Mouse (Mus musculus): Measurements from ENCODE around the gene Pced1b.
"Not testable (repeated sequence)": the region's sequence is repeated elsewhere in the genome, so short reads cannot be mapped to it uniquely, and the experiment has no call there.

Pced1b gene

DNA sequence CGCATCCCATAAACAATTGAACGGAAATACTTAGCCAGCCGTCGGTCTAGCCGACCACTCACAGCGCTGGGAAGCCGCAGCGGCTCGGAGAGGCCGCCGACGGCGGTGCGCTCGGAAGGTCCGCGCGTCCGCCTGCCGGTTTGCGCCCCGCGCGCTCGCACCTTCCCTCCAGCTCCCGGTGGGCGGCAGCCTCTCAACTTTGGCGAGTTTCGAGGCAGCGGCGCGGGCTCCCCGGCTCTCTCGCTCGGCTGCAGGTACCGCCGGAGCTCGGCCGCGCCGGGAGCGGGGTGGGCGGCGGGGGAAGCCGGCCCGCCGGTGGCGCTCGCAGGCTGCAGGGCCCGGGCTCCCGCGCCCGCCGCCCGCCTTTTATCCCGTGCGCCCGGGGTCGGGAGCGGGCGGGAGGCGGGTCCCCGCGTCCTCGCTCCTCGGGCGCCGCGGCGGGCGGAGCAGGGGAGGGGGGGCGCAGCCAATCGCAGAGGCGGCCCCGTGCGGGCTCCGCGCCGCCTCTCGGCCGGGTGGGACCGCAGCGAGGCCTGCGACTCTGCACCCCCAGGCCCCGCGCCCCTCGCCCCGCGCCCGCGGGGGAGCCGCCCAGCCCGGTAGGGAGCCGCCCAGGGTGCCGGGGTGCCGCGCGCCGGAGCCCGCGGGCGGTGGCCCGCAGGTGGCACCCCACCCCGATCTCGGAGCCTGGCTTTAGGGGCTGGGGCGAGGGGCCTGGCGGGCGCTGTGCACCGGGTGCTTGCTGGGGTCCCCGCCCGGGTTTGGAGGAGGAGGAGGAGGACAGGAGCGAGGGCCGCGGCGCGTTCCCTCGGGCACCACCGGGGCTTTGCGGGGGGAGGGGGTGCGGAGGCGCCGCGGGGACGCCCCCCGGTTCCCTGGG, at the start of gene Pced1b, which contains the start of gene Amigo2:
Pced1b (plus strand) TSS at position 197 of the 880 bp plus-strand sequence.
Amigo2 (minus strand) TSS at position 377 of the 880 bp plus-strand sequence.
- peak; percentile 60 to 82 for DNase-seq

DNA sequence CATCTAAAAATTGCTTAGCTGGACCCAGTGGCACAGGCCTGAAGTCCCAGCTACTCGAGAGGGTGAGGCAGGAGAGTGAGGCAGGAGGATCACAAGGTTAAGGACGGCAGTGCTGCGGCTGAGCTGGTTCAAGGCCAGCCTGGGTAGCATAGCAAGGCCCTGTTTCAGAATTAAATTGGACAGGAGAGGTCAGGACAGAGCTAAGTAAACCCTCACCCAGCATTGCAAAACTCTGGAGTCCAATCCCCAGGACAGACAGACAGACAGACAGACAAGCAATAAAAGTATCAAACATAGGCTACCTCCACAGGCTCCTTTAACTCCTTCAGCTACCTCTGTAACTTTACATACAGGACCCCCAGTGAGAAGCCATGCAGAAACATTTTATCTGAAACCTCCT, 42.0 kb upstream of the Pced1b start:
- DNase-seq, result no peak

DNA sequence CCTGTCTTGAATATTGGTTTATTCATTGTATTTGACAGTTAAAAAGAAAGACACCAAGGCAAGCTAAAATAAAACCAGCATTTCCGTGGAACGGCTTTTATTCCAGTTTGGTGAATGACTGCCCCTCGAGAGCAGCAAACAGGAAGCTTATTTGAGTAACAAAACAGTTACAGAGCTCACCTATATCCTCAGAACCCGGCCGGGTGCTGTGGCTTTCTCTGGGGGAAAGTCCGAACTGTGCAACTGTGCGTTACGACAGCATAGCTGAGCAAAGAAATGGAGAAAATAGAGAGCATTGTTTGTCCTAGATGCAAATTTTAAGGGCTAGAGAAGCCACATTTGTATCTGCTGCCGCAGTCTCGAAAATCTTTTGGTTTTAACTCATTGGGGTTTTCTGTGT, 41.1 kb upstream of the Pced1b start:
- DNase-seq, result no peak

DNA sequence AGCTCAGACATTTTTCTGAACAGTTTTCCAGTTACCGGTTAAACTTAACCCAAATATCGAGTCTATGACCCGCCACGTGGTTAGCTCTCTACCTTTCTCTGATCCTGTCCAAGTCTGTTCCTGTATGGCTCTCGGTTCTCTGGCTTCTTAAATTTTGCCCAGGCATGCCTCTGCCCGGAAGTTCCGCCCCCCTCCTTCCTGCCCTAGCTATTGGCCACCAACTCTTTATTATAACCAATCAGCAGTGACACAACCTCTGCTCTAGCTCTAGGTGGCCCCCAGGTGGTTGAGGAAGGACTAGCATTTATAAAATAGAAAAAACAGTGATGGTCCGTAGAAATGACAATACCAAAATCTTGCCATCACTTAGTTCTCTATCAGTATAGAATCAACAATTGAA, 40.4 kb upstream of the Pced1b start:
- DNase-seq, result no peak

DNA sequence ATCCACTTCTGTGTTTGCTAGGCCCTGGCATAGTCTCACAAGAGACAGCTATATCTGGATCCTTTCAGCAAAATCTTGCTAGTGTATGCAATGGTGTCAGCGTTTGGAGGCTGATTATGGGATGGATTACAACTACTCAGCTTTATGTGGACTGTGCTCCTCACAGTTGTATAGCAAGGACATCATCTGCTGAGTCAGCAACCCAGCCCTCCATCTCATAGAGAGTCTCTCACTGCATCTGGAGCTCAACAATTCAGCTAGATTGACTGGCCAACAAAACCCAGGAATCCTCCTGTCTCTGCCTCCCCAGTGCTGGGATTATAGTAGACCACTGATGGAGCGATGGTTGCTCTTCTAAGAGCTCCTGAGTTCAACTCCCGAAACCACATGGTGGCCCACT, 37.2 kb upstream of the Pced1b start:
- not testable (repeated sequence) for DNase-seq

DNA sequence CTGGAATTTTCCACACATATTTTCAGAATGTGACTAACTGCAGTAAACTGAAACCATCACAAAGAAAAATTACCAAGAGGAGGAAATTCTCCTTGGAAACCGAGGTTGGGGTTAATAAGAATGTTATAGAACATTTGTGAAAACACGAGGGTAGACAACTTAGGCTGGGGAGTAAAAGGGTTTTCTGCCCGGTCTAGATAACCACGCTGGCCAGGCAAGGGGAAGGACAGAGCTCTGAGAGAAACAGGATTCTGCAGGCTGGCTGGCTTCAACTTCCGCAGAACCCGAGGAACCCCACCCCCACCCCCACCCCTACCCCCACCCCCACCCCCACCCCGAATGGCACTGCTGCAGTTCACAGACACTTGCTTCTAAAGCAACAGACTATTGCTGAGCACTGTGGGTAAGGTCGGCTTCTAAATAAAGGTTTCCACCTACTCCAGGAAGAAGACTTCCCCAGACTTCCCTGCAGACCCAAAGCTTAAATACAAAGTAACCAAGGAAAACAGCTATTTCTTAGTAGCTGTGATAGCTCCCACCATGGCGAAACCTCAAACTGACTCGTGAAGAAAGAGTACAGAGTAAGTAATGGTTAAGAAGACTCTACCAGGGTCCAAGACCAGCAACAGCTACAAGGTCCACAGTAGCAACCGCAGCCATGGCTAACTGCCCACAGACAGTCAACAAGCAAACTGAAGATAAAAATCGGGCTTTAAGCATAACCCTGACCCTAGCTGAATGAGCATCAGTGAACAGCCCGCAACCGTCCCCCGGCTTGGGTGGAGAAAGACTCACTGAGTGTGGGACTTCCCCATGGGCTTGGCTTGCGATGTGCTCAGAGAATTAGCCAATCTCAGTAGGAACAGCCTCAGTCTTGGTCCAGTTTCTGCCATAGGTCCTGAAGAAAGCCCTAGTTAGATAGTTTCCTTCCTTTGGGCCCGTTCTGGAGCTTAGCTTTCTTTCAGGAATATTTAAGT, 34.1 kb upstream of the Pced1b start:
- no peak for DNase-seq

DNA sequence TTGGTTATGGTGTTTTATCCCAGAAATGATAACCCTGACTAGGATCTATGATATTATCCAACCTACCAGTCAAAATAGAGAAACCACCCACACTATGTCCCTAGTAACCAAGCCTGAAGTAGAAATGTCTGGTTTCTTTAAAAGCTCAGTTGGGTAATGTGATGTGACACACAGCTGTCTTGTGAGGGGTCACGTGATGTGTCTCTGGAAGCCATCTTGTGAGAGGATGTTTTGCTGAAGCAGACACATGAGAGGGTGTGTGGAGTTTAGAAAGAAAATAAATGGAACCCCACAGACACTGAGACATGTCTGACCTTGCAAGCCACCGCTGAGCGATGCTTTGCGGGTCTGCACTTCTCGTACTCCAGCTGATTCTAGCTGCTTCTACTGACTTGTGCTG, 30.1 kb upstream of the Pced1b start:
- DNase-seq, result no peak

DNA sequence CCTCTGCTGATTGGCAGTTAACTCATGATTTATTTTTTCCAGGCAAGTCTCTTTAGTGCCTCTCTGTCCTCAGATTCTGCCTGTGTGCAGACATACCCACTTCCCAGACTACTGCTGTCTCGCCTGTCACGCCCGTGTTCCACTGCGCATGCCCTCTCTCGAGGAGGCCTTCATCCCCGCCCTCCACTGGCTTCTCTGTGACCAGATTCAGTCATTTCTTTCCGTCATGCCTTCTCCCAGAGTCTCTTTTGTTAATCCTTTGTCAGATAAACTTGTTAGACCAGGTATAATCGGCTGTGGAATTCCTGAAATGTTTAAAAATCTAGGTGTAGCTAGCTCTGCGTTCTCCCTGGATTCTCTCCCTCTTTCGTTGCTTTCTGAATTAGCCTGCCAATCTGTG, 23.5 kb upstream of the Pced1b start:
- DNase-seq, result no peak

DNA sequence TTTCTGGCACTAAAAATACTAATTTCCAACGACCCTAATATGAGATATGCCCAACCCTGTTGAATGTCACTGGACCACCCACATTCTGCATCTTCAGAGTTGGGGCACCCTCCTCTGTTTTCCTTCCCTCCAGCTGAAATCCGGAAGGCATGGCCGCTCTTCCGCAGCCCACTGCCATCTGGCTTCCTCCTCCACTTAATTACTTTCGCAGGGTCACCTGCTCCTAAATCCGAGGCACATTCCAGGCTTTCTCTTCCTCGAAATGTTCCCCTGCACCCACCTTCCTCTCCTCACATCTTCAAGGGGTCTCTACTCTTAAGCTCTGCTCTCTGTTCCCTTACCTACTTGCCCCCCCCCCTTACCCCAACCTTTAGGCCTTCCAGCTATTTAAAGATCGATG, 22.9 kb upstream of the Pced1b start:
- DNase-seq, result no peak

DNA sequence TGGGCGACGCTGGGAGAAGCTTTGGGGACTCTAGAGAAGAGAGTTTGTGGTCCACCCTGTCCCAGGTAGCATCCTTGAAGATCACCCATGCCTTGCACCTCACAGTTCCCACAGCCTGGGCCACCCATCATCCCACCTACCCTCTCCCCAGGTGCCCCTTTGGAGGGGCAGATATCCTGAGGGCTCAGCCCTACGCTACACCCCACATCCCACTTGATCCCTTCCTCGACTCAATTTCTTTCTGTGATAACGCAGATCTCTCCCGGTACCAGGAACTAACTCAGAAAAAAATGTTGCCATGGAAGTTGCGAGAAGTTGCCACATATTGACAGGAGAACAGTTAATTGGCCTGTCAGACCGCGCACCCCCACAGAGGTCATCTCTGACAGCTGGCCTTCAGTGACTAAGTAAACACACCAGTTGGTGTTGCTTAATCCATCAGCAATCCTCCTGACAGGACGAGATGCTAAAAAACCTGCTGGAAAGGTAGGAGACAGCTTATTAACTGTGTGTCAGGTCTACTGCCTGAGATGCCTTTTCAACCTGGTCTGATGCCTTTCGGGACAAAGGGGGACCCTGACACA, 17.3 kb upstream of the Pced1b start:
- no peak for DNase-seq

DNA sequence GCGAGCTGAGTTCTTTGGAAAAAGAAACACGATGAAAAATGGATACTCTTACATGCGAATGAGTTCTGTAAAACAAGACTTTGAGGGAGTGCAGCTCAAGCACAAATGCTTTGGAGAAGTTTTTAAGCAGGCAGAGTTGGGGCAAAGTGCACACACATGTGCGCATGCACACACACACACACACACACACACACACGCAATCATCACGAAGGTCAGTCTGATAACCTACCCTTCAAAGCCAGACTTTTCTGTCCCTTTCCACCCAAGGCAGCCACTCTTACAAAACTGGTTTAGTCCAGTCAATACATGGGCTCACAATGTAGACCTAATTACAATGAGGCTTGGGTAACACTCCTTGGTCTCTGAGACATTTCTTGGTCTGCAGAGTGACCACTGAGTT, 12.8 kb upstream of the Pced1b start:
- no peak for DNase-seq

DNA sequence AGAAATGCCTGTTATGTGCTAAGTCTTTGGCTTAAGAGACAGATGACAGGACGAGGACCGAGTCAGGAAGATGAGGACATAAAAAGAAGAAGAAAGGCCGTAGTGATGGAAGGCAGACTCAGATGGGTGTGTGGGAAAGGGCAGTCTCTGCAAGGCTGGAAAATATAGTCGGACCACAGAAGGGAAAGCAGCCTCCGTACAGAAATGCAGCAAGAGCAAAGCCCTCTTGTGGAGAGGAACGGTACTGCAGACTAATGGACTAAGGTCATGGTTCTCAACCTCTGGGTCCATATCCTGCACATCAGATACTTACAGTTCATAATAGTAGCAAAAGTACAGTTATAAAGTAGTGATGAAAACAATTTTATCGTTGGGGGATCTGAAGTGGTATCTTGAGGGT, 11.7 kb upstream of the Pced1b start:
- peak; percentile 40 to 85 for DNase-seq

DNA sequence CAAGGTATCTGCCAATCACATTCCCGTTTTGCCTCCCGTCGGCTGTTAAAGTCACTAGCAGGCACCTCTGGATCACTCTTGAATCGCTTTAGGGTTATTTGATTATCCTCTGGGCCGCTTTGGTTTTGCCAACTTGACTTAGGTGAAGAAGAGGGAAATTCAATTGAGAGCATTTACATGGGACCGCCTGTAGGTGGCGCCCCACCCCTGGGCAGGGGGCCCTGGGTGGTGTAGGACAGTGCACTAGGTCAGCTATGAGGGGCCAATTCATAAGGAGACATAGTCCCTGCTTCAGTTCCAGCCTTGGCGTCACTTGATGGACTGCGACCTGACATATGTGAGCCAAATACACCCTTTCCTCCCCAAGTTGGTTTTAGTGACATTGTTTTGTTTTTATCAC, 10.0 kb upstream of the Pced1b start:
- DNase-seq, result peak in 1 of 2 experiments; percentile 45

DNA sequence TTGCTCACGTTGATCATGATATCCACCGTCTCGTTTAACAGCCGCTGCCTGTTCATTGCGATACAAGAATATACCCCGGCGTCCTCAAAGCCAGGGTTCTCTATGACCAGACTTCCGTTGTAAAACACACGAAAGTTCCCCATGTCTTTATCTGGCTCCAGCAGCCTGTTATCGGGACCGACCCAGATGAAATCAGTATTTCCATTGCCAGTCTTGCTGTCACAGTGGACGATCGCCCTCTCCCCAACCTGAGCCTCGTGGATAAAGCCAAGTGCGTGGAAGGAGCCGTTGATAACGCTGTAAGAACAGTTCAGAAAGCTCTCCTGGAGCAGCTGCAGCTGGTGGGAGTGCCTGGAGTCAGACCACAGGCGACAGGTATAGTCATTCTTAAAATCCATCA, 1.5 kb upstream of the Pced1b start:
- no peak for DNase-seq

DNA sequence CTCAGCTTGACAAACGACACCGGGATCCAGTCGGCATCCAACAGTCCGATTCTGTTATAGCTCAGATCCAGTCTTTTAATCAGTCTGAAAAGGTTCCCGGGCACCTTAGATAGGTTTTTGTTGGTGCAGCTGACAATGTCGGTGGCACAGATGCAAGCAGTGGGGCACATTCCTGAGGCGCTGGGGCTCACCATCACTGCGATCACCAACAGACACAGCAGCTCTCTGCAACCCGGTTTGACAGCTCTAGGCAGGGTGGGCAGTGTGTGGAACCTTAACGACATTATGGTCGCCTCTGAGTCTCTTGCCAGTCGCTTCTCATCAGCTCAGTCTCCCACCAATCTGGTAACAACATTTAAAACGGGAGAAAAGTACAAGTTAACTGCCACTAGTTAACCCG, 651 bp upstream of the Pced1b start:
- DNase-seq, result no peak

DNA sequence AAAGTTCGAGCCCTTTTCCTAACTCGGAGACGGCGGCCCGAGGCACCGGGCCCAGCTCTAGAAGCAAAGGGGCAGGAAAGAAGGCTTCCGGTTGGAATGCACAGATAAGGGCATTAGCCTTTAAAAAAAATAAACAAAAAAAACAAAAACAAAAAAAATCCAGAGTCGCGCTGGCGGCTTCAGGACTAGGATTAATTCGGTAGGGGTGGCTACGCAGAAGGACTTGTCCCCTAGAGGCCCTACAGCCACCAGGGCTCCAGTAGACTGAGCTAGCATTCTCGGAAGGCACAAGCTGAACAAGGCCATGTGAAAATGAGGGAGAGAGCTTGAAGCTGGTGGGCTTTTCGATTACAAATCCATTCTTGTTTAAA, 869 bp downstream of the Pced1b start:
- peak; percentile 24 to 61 for DNase-seq

DNA sequence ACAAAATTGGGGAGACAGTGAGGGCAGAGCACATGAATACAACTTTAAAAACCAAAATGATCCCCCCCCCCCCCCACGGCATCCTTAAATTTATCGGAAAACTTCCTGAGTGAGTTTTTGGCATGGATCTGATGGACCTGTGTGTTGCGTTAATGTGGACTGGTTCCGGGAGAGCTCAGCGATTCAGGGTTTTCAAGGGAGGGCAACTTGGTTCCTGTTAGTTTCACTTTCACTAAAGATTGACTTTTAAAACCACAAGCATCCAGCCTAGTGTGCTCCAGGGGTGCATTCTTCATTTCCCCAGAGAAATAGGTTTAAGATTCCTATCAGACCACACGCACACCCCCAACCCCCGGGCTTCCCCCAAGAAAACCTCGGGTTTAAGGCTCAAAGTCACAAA, 1.4 kb downstream of the Pced1b start:
- peak; percentile 33 to 59 for DNase-seq

DNA sequence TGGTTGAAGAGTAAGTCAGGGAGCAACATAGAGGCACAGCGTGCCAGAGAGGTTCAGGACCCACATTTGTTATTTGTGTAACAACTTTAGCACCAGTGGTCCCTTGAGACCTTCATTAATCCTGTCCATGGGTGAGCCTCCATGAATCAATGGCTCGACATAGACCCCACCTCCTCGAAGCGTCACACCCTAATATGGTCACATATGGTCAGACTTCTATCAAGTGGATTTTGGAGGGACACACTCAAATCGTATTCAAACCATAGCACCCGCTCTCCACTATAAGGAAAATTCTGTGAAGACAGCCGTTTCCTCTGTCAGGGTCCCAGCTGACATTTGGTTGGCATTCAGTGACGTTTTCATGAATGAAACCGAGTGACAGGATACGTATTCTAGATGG, 2.4 kb downstream of the Pced1b start:
- no peak for DNase-seq

DNA sequence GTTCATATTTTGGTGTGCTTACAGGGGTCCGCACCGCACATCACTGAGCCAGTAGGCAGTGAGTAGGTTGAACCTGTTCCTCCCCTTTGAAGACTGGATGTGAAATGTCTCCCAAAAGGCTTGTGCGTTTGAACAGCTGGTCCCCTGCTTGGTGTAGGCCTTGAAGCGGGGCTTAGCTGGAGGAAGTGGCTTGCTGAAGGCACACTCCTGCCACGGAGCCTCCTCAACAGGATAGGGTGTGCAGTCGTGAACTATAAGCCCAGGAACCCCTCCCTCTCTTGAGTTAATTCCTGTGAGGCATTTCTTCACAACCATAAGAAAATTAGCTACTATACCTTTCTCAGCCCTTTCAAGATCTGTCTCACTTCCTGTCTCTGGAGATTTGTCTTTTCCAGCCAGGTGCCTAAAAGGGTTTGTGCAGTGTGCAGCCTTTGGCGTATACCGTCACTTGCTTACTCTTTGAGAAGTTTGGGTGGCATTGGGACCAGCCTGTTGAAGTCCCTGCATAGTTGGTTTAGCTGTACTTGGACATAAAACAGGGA, 5.7 kb downstream of the Pced1b start:
- no peak for DNase-seq

DNA sequence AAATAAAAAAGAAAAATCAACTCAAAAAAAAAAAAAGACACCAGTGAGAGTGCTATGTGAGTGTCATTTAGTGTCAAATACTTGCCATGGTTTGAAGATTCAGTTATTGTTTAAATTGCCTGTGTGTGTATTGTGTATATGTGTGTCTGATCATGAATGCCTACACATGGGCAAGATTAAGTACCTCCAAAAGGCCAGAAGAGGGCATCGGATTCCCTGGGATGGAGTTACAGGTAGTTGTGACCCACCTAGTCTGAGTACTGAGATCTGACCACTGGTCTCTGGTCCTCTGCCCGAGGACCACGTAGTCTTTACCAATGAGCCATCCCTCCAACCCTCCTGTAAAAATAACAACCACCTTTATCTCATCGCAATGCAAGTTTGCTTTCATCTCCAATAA, 7.5 kb downstream of the Pced1b start:
- no peak for DNase-seq

DNA sequence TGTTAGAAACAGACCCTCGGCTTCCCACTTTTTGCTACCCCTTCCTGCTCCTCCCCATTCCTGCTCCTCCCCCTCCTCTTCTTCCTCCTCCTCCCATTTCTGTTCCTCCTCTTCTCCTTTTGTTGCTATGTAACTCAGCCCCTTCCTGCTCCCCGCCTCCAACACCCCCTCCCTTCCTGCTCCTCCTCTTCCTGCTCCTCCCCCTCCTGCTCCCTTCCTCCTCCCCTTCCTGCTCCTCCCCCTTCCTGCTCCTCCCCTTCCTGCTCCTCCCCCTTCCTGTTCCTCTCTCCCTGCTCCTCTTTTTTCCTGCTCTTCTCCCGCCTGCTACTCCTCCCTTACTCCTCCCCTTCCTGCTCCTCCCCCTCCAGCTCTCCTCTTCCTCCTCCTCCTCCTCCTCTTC, 8.9 kb downstream of the Pced1b start:
- no peak for DNase-seq

DNA sequence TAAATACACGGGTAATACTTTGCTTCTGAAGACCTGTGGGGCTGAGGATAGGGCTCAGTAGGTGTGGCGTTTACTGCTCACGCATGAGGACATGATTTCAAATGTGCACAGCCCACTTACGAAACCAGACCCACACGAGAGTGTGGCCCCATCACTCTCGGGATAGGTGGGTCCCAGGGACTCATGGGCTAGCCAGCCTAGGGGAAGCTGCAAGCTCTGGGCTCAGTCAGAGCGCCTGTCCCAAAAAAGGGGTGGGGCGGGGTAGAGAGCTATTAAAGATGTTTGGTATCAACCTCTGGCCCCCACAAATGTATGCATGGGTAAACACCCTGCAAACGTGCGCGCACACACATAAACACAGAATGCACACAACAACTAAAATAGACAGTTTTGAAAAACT, 9.5 kb downstream of the Pced1b start:
- DNase-seq, result no peak

DNA sequence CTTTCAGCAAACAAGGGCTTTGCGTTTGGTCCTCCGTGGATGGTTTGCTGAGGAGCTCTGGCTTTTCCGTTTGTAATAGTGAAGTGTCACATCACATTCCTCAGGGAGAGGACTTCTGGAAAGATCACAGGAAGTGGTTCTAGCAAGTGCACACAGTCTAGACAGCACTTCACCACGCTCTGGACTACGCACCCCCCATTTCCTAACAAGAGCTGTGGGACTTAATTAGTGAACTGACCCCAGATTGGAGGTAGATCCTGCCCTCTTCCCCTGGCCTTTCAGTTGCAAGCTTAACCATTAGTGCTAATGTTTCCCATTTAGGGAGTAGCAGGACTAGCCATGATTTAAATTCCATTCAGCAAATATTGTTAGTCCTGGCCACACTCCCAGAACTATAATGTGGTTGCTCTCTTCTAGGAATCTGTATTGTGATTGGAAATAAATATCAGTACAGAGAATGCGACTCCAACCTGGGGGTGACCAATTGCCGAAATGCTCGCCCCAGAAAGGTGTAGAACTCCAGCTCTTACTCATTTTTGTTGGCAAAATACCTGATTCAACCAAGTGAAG, 10.4 kb downstream of the Pced1b start:
- no peak for DNase-seq

All from kidney, postnatal 25 days (tissue).